Mouse (Mus musculus): ENCODE results near the gene Hk2.

Gene Hk2

DNA sequence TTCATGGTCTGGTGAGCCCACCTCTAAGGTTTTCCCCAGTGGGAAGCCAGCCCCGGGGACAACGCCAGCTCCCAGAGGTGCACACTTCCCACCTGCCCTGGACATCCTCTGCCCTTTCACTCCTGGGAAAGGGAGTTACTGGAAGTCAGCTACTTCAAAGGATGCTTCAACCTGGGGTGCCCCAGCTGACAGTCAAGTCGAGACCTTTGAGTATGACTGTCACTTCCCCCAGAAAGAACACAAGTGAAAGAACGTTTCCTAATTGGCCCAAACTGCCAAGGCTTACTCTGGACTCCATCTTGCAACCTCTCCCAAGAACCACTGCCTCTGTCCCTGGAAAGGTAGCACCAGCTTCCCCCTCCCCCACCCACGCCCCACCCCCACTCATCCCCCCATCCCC is 4.5 kb downstream of the Hk2 start:
- DNase-seq, result no peak

DNA sequence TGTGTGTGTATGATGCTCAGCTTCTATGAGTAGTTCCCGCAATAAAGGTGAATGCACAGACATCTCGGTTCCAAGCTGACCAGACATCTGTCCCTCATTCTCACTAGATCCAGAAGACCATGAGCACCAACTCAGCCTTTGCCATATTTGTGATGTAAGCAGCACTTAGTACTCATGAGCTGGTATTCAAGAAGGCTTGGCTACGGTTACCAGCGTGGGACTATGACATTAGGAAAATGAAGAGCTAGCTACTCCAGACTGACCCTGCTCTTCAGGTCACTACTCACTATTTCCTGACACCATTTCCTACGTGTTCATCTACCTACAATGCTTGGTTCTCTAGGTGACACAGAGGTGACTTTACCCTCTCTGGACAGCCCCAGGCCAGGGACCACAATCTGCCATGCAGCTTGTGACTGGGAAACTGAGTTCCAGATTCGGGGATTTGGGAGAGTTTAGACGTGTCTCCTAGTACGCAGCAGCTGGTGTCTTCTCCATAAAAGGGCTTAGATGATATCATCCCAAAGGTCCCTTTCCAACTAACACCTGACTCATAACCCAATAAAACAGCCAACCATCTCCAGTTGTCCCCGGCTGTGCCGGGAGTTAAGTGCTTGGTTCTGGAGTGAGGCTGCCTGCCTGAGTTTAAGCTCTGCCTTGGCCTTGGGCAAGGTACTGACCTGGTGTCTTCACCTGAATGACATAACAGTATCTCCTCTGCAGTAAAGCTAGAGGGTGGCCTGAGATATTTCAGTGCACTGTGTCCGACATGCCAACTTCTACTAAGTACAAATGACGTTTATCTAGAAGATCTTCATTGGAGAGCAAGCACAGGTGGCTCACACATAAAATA is 6.3 kb downstream of the Hk2 start:
- DNase-seq, result no peak

DNA sequence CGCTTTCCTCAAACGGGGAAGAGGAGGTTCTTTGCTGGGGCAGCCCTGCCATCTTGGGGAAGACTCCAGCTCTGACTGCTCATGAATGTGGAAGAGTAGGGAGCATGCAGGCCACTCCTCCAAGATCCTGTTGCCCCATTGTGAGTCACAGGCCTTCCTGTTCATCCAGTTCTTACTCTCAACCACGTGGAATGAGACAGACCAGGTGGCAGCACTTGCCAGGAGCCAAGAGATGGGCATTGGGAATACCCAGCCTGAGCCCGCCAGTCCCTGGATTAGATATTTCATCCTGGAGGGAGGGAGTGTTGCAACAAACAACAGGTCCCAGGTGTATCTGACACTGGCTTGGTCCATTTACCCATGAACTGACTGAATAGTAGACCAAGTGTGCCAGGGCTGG is 7.6 kb downstream of the Hk2 start:
- DNase-seq, result no peak

DNA sequence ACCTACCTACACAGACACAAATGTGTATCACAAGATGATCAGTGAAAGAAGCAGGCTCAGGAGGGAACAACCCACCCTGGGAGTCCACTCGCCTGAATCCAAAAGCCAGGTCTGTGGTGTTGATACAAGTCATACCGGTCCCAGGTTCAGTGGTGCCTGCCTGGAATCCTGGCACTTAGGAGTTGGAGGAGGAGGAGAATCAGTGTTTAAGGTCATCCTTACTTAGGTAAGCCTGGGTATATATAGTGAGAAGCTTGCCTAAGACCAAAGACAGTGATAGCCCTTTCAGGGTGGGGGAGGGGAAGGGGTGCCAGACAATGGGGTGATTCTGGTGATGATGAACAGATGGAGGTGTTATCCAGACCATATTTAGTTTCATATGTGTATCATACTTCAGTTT is 9.0 kb downstream of the Hk2 start:
- no peak for DNase-seq

DNA sequence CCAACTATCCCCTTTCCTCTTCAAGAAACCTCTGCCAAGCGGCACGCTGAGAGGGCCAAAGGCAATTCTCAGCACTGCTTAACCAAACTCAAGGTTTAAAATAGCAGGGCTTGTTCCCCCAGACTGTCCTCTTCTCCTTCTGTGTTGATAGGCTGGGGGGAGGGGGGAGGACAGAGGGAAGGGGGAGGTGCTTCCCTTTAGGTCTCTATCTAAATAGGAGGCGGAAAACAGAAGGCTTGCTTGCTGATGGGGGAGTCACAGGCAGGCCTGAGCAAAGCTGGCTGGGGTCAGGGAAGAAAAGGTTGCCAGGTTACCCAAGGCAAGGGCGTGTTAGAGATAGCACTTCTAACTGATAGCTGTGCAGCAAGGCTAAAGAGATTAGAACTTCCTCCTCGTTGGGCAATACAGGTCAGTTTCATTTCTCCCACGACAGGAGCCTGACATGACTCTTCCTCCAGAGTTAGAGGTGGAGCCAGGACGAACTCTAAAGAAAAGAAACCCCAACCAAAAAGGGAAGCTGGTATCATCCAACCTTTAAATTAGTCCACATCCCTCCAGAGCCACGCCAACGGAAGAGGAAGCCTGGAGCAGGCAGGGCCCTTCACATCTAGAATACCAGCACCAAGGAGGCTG is 10.3 kb downstream of the Hk2 start:
- DNase-seq, result peak; percentile 9 to 10

DNA sequence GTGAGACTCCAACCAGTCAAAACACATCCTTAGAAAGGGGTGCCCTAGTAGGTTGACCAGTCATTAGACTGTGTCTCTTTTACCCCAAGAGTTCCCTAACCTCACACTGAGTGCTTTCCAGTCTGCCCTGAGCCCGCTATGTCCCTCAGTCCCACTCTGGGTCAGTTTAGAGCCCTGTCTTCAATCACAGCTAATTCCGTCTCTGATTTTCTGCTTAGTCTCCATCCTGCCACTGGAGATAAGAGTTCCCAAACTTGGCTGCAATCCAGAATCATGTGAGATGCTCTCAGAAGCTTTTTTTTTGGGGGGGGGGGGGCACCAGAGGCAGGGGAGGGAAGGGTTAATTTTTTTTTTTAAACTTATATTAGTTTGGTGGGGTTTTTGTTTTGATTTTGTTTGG is 11.5 kb downstream of the Hk2 start:
- no peak for DNase-seq

DNA sequence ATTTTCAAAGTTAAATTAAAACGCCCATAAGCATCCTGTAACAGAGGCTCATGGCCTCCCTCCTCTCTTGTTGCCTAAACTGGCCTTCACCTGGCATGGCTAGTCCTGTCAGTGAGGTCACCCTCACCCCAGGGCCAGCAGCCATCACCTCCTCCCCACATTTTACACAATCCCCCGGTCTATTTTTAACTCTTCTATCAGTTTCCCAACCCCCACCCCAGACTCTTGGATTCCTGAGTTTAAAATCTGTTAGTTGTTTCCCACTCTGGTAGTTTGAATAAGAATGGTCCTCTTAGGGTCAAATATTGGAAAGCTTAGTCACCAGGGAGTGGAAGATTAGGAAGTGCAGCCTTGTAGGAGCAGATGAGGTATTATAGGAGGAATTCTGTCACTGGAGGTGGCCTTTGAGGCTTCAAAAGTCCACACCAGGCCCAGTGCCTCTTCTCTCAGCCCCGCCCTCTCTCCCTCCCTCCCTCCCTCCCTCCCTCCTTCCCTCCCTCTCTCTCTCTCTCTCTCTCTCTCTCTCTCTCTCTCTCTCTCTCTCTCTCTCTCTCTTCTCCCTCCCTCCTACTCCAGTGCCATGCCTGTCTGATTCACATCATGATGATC is 13.4 kb downstream of the Hk2 start:
- DNase-seq, result no peak

DNA sequence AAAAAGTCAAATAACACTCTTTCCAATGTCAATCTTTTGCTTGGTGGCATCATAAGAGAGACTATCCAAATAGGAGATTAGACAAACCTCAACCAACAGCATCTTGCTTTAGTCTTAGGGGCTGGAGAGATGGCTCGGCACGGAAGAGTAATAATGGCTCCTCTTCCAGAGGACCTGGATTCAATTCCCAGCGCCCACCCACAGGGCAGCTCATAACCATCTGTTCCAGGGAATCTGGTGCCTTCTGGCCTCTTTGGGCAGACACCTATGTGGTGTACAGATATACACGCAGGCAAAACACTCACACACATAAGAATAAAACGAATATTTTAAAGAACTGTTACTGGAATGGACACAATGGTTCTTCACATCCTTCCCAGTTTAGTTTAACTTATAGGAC is 15.0 kb downstream of the Hk2 start:
- DNase-seq, result no peak

DNA sequence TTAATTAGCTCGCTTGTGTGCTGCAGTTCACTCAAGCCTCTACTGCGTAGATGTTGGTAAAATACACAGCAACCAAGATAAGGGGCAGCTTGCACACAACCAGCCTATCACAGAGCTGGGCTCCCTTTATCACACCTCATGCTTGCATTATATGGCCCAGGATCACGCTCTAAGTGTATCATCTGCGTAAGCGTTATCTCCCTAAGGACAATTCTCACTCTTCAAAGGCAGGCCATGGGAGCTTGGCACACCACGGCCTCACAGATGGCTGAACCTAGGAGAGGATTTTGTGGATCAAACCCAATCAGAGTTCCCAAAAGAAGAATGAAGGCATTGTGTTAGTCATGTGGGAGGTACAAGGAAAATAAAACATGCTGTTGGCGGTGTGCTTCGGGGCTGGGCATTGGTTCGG is 17.4 kb downstream of the Hk2 start:
- no peak for DNase-seq

DNA sequence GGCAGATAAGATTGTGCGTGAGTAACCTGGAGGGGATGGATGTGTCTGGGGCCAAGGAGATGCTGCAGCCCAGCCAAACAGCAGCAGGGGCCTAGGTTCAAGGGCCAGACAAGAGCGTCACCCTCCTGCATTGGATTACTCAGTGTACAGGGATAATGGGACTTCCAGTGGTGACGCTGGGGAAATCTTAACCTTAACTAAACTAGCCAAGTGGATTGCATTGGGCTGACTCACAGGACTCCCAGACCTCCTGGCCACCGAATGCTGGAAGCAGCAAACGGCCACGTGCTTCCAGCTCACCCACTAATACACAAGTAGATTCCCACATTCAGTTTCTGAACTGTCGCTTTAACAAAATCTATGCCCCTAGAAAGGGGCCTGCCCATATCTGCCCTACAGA is 18.0 kb downstream of the Hk2 start:
- DNase-seq, result no peak

DNA sequence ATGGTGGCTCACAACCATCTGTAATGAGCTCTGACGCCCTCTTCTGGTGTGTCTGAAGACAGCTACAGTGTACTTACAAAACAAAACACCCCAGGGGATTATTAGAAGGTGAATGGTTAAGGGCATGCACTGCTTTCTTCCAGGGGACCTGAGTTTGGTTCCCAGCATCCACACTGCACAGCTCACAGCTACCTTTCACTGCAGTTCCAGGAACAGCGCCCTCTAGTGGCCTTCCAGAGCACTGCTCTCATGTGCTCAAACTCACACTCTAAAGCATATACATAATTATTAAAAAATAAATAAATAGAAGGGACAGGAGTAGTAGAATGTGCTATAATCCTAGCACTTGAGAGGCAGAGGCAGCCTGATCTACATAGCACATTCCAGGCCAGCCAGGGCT is 18.9 kb downstream of the Hk2 start:
- peak; percentile 19 to 27 for DNase-seq

DNA sequence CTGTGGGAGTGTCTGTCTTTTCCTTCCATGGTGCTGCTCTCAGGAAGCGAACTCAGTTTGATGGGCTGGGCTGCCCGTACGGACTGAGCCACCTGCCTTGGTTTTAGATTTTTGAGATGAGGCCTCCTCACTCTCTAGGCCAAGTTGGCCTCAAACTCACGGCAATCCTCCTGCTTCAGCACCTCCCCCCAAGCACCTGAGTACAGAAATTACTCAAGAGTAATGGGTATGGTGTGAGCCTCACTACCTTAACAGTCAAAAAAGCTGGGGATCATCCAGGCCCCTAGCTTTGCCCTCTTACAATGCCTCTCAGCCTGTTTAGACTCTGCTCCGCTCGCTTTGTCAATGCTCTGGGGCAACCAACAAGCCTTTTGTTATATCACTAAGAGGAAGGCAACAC is 19.5 kb downstream of the Hk2 start:
- DNase-seq, result no peak

DNA sequence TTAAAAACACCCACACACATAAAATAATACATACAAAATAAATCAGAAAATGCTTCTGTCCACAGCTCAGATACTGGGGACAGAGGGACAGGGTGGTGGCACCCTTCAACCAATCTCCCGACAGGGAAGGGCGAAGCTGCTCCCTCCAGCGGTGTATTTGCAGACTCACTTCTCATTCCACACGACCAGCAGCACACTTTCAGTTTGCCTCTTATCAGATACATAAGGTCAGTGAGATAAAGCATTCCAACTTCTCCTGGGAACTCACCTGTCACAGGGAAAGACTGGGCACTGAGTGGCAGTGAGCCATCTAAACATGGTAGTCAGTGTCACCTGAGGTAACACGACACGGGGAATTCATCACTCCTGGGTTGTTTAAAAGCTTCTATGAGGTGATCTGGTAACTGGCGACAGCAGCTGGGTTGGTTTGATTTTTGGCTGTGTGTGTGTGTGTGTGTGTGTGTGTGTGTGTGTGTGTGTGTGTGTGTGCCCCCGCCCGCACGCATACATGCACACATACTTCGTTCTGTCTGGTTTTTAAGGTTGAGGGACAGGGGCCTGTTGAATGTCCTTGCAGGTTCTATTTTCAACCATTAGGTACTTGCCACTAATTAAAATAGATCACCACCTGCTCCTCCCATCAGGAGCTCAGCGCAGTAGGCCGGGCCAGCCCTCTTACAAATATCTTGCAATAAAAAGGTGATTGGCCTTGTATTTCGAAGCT is 20.5 kb downstream of the Hk2 start:
- DNase-seq, result no peak

DNA sequence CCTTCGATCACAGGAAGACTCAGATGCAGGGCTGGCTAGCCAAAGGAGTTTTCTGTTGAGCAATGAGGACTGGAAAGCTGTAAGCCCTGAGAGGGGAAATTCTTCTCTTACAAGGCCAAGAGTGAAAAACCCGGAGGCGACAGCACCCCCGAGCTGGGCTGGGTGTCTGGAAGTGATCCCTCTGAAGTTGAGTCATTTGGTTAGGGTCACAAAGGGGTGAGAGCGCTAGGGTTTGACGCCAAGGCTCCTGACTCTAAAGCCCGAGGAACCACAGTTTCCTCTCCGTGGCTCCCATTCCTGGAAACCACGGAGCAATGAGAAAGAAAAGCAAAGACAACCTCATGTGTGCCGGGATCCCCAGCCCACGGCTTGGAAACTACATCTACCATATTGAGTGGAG is 21.2 kb downstream of the Hk2 start:
- no peak for DNase-seq

DNA sequence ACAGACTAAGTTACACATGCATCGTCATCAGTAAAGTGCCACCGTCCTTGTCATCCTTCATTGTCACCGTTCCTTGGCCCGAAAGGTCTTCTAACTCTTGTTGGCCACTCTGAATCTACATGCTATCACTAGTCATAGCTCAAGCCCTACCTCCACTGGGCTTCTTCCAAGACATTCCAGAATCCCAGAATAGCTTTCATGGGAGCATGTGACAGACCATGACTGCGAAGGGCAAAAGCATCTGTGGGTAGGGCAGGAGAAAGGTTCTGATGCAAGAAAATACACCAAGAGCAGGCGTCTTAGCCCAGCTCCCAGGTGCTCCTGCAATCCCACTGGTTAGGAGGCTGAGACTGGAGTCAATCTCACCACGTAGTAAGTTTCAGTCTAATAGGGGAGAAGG is 22.5 kb downstream of the Hk2 start:
- no peak for DNase-seq

DNA sequence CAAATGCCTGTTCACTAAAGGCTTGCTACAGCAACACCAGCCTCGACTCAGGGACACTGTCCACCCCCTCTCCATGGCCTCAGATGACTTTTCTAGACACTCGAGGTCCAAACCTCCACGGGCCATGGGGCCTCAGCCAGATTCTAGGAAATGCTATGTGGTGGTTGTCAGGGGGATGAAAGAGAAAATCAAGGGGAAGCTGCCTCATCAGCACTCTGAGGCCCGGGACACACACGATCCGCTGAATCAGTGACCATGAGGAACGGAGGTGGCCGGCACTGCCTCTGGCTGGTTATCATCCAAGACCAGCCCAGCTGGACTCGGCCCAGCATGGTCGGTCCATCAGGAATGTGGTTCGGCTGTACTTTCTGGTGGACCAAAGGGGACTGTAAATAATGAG is 23.2 kb downstream of the Hk2 start:
- no peak for DNase-seq

DNA sequence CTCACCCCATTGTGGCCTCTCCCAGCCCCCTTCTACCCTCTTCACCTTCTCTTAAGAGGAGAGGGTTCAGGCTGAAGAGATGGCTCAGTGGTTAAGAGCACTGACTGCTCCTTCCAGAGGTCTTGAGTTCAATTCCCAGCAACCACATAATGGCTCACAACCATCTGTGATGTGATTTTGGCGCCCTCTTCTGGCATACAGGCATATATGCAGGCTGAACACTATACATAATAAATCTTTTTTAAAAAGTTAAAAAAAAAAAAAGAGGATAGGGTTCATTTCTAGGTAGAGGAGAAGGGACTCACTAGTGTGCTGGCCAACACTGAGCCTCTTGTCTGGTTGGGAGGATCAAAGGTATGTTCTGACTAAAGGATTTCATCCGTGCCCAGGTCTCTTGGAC is 24.2 kb downstream of the Hk2 start:
- peak in 1 of 2 experiments; percentile 11 for DNase-seq

DNA sequence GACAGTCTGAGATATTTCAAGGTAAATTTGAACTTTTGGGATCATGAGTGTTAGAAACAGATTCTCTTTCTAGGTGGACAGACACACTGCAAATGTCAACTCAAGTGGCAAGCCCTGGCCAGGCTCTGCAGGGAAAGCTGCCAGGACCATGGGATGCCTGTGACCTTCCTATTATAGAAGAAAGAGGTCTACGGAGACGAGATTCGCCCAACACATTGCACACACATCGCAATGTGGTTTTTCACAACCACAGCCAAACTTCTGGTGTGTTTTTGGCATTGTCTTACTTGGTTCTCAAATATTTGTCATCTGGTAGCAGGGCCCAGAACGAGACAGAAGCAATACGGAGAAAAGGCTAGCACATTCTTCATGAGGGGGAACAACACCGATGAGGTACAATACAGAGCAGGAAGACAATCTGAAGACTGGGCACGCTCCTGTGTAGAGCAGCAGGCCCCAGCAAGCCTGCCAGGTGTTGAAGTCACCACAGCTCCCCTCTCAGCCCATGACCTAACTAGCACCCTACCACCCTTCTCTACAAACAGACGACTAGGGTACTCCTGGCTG is 26.1 kb downstream of the Hk2 start:
- no peak for DNase-seq

DNA sequence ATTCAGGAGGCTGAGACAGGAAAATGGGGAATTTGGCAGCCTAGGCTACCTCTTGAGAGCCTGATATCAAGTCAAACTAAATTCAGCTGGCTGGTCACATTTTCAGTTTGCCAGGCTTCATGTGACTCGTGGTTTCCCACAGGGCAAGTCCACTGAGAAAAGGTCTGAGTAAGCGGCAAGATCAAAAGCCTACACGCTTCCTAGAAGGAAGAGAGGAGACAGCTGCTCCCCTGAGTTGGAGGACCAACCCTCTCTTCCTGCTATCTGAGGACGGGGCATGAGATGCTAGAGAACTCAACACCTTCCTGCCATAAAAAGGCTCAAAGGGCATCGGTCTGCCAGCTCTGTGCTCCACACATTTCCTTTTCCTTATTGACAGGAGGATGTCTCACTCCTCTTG is 27.2 kb downstream of the Hk2 start:
- DNase-seq, result no peak

DNA sequence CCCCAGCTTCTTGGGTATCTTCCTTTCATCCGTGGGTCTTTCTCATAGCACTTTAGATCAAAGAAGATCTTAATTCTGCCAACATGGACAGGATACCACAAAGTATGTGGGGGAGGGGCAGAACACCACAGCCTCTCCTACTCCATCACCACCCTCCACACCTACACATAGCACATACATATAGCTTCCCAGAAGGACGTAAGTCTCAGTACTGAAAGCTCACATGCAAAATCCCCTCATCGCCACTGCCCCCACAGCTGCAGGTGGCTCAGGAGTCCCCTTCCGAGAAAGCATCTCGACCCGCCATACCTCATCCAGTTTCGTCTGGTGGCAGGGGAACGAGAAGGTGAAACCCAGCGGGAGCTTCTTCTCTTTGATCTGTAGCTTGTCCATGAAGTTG is 29.7 kb downstream of the Hk2 start:
- no peak for DNase-seq

DNA sequence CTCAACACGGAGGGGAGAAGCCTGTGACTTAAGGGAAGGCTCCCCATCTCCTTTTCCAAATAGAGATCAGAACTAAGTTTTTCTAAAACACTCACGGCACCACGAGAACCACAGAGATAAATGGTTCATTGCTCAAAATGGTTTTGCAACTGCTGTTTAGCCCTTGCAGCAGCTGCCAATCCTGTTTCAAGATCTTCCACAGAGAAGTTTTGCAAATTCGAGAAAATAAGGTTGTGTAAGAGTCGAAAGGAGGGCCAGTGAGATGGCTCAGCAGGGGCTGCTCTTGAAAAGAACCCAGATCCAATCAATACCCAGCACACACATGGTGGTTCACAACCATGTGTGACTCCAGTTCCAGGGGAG is 32.8 kb downstream of the Hk2 start:
- DNase-seq, result no peak

DNA sequence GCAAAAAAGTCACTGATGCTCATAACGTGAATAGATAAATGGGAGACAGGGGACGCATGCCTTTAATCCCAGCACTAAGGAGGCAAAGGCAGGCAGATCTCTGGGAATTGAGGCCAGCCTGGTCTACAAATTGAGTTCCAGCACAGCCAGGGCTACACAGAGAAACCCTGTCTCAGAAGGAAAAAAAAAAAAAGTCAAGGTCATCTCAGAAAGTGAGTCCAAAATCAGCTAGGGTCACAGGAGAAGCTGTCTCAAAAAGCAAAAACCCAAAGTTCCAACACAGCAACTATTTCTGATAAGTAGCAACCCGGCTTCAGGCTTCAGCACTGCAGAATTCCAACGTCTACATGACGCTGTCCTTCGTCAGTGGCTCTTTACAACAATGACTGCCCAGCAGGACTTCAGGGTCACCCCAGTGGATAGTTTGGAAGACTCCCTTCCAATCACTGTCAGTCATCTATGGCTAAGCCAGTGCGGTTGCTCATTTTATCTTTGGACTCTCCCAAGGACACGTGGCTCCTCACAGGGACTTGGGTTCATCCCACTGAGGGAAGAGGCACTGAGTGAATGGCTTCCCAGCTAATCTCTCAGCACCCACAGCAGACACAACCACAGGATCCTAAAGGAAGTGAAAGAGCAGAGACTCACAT is 33.3 kb downstream of the Hk2 start:
- no peak for DNase-seq

DNA sequence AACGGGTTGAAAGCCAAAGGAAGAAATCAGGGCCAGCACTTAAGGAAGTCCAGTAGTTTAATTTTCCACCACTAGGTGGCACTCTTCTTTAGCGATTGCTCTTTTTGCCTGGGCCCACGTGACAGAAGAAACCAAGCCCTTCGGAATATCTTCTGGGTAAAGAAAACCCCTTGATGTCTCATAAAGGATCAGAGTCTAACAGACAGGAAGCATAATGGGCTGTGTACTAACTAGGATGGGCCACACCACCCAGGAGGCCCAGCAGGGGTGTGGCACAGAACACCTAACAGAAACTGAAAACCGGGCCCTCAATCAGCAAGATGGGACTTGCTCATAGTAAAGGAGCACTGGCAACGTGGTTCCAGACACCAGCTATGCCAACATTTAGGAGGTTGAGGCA is 34.0 kb downstream of the Hk2 start:
- peak; percentile 66 to 68 for DNase-seq

All from B cell, adult 2 months (primary cell).